Mouse (Mus musculus) limb, embryonic 14.5 days (tissue): ENCODE data around the gene Gm853. TPM values are rescaled to one million over a fixed set of nuclear protein-coding genes. Genes with fewer than 3 reads are reported as not detected.

Experiments
- ATAC-seq: fragments of 200-750 bp; cut with Nextera tagmentation; 2 replicates; pipeline ENCODE4 v1.8.0; 2017; ENCODE audit warnings: low read depth, moderate number of reproducible peaks, moderate TSS enrichment; ENCODE audit not compliant: low FRiP score
- DNase-seq: peaks from one replicate; pipeline ENCODE4 v3.0.0-alpha.2; 2015; ENCODE audit warnings: low spot score
- H3K27ac ChIP-seq: fragments of 300-500 bp; sonication (generic); replicated peaks from 2 replicates; pipeline ENCODE4 v1.5.1; 2014; ENCODE audit warnings: low read depth, mild to moderate bottlenecking, low read length, moderate library complexity, mixed read lengths
- H3K27me3 ChIP-seq: fragments of 300-500 bp; sonication (generic); 2 replicates; pipeline ENCODE4 v1.6.1; 2014; ENCODE audit warnings: low read length, mixed read lengths; ENCODE audit not compliant: control insufficient read depth, insufficient read depth
- H3K36me3 ChIP-seq: fragments of 300-500 bp; sonication (generic); 2 replicates; pipeline ENCODE4 v1.6.1; 2014; ENCODE audit warnings: mild to moderate bottlenecking, low read length, moderate library complexity, mixed read lengths; ENCODE audit not compliant: control insufficient read depth, insufficient read depth
- H3K4me1 ChIP-seq: fragments of 300-500 bp; sonication (generic); 2 replicates; pipeline ENCODE4 v1.6.1; 2014; ENCODE audit warnings: antibody characterized with exemption, low read length, mixed read lengths; ENCODE audit not compliant: control insufficient read depth, insufficient read depth
- H3K4me2 ChIP-seq: fragments of 300-500 bp; sonication (generic); replicated peaks from 2 replicates; pipeline ENCODE4 v1.6.1; 2014; ENCODE audit warnings: low read depth, mild to moderate bottlenecking, low read length, moderate library complexity; ENCODE audit not compliant: severe bottlenecking
- H3K4me3 ChIP-seq: fragments of 300-500 bp; sonication (generic); replicated peaks from 2 replicates; pipeline ENCODE4 v1.5.1; 2014; ENCODE audit warnings: low read length
- H3K9ac ChIP-seq: fragments of 300-500 bp; sonication (generic); 2 replicates; pipeline ENCODE4 v1.6.1; 2014; ENCODE audit warnings: mild to moderate bottlenecking, low read depth, low read length, moderate library complexity; ENCODE audit not compliant: severe bottlenecking
- H3K9me3 ChIP-seq: fragments of 300-500 bp; sonication (generic); 2 replicates; pipeline ENCODE4 v1.6.1; 2016; ENCODE audit warnings: low read length; ENCODE audit not compliant: control insufficient read depth
- POLR2A ChIP-seq: fragments of 200-500 bp; IDR thresholded peaks from 2 replicates; pipeline ENCODE4 v1.8.0; 2012; ENCODE audit warnings: inconsistent platforms, mild to moderate bottlenecking, moderate library complexity, borderline replicate concordance; ENCODE audit not compliant: insufficient read depth, insufficient read length; ENCODE audit errors: extremely low read depth
- WGBS: fragments of 180-500 bp; shearing (Covaris S2); extraction: QIAGEN DNeasy Blood & Tissue Kit; methylation state at CpG from one replicate; pipeline ENCODE4 v1.1.7; 2014; 5-methylcytosine and 5-hydroxymethylcytosine counted together
- polyA plus RNA-seq, 2 experiments: library from polyadenylated mRNA; depleted of rRNA in 1 of 2; stranded (reverse) in 1 of 2; unstranded in 1 of 2; fragments of >200 nt; fragmentation: Nextera tagmentation in 1 of 2; extraction: Ambion mirVana in 1 of 2; gene quantifications; 2 replicates each; pipeline versions ENCODE4 v1.2.1 to v1.2.3; 2012 to 2014

The Gm853 gene
- polyA plus RNA-seq, 2 experiments: 0.03 TPM; not detected in 1

DNA sequence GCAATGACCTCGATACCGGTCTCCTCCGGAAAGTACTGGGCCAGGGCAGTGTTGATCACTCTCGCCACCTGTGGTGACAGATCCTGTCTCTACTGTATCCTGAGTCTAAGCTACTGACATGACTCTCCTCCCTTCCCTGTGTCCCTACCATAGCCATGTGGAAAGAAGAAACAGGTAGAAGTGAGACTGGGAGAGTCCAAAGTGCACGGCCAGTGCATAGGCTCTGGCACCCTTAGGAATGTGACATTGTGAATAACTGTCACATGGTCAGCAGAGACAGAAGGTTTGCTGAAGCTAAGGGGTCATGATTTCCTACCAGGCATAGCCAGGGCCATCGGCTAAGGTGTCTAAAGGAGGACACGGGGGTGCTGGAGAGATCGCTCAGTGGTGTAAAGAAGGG is 6.8 kb downstream of the Gm853 start:
- 82% methylated on average over 8 of the region's 8 CpGs for WGBS
- no peaks in the 10 kb centered on the region for H3K4me1 ChIP-seq
- H3K27me3 ChIP-seq: no peaks in the 10 kb centered on the region
- DNase-seq (no peak), ATAC-seq (no peak)
- H3K4me2 ChIP-seq: no peak overlapping the region
- no peaks in the 10 kb centered on the region for H3K36me3 ChIP-seq
- no peak overlapping the region for H3K9ac ChIP-seq
- H3K27ac ChIP-seq: no peak overlapping the region
- no peak for TF ChIP-seq POLR2A
- H3K9me3 ChIP-seq: no peaks in the 10 kb centered on the region
- no peak overlapping the region for H3K4me3 ChIP-seq

DNA sequence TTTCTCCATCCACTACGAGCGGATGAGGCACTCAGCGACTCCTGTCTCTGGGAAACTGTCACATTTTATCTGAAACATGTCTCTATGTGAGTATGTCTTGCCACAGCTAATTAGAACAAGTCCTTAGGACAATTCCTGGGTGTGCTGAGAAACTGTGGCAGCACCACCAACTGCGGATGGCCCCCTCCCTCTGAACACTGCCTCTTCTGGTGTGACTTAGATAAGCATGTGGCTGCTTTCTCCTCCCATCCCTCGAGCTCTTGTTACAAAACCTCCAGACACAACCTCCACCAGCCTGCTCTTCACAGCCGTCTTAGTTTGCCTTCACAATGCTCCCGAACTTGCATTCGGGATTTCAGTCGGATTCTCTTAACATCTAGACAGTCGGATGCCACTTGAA is 8.3 kb downstream of the Gm853 start:
- H3K27me3 ChIP-seq: no peaks in the 10 kb centered on the region
- H3K4me1 ChIP-seq: no peaks in the 10 kb centered on the region
- no peak for TF ChIP-seq POLR2A
- DNase-seq (no peak), ATAC-seq (no peak)
- H3K36me3 ChIP-seq: no peaks in the 10 kb centered on the region
- no peaks in the 10 kb centered on the region for H3K9me3 ChIP-seq
- WGBS: 72% methylated on average over 10 of the region's 10 CpGs
- H3K9ac ChIP-seq: no peak overlapping the region
- H3K4me2 ChIP-seq: no peak overlapping the region
- no peak overlapping the region for H3K27ac ChIP-seq
- H3K4me3 ChIP-seq: no peak overlapping the region

DNA sequence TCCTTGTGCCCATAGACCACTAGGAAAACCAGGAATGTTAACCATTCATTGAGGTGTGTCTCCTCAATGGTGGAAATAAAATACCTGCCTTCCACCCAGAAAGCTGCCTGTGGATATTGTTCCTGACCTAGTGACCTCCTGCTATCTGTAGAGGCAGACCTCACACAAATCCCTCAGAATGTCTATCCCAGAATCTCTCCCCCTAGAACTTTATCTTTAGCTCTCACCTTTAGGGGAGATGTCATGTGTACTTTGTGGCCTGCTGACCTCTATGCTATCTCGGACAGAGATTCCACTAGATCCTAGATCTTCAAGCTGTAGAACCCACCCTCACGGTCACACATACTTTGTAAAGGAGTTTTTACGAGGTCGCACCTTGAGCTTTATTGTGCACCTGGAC is 9.0 kb downstream of the Gm853 start:
- DNase-seq (no peak), ATAC-seq (no peak)
- H3K9ac ChIP-seq: no peak overlapping the region
- WGBS: 60% methylated on average over 4 of the region's 4 CpGs
- H3K36me3 ChIP-seq: no peaks in the 10 kb centered on the region
- no peaks in the 10 kb centered on the region for H3K27me3 ChIP-seq
- no peak overlapping the region for H3K4me3 ChIP-seq
- no peak for TF ChIP-seq POLR2A
- H3K4me2 ChIP-seq: no peak overlapping the region
- no peaks in the 10 kb centered on the region for H3K9me3 ChIP-seq
- H3K27ac ChIP-seq: no peak overlapping the region
- H3K4me1 ChIP-seq: no peaks in the 10 kb centered on the region

DNA sequence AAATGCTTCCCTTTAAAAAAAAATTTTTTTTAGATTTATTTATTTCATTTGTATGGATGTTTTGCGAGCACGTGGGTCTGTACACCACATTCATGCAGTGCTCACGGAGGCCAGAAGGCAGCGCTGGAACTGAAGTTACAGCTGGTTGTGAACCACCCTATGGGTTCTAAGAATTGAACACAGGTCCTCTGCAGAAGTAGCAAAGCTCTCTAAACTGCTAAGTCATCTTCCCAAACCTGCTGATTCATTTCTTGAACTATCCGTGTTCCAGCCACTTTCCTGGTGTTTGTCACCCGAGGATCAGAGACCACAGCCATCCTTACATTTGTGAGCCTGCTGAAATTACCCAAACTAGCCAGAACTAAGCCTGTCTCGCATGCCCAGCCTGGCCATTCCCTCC is 9.8 kb downstream of the Gm853 start:
- no peak overlapping the region for H3K9ac ChIP-seq
- WGBS: 70% methylated on average over 7 of the region's 7 CpGs
- DNase-seq (no peak), ATAC-seq (no peak)
- no peaks in the 10 kb centered on the region for H3K9me3 ChIP-seq
- no peaks in the 10 kb centered on the region for H3K4me1 ChIP-seq
- no peak overlapping the region for H3K4me3 ChIP-seq
- H3K4me2 ChIP-seq: no peak overlapping the region
- no peak for TF ChIP-seq POLR2A
- H3K27me3 ChIP-seq: no peaks in the 10 kb centered on the region
- H3K36me3 ChIP-seq: no peaks in the 10 kb centered on the region
- H3K27ac ChIP-seq: no peak overlapping the region

DNA sequence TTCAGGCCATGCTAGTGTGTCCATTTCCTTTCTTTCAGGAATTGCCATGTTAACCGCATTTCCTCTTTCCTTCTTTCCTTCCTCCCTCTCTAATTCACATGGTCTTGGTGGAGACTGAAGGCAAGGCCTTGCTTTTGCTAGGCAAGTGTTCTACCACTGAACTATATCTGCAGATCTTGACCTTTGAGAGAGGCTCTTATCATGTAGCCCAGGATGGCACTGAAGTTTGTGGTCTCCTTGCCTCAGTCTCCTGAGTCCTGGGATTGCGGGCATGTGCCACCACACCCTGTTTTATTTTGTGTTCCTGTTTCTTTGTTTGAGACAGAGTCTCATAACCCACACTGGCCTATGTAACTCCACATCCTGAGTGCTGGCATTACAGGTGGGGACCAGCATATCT is 10.3 kb downstream of the Gm853 start:
- H3K27ac ChIP-seq: no peak overlapping the region
- WGBS: 96% methylated on average over 2 of the region's 2 CpGs
- H3K9ac ChIP-seq: no peak overlapping the region
- H3K27me3 ChIP-seq: no peaks in the 10 kb centered on the region
- H3K9me3 ChIP-seq: no peaks in the 10 kb centered on the region
- H3K4me1 ChIP-seq: no peaks in the 10 kb centered on the region
- ATAC-seq: no peak
- H3K4me2 ChIP-seq: no peak overlapping the region
- DNase-seq: no peak
- H3K4me3 ChIP-seq: no peak overlapping the region
- H3K36me3 ChIP-seq: no peaks in the 10 kb centered on the region
- no peak for TF ChIP-seq POLR2A
